Mouse (Mus musculus): ENCODE results near the gene Gpr34.

Gene Gpr34

DNA sequence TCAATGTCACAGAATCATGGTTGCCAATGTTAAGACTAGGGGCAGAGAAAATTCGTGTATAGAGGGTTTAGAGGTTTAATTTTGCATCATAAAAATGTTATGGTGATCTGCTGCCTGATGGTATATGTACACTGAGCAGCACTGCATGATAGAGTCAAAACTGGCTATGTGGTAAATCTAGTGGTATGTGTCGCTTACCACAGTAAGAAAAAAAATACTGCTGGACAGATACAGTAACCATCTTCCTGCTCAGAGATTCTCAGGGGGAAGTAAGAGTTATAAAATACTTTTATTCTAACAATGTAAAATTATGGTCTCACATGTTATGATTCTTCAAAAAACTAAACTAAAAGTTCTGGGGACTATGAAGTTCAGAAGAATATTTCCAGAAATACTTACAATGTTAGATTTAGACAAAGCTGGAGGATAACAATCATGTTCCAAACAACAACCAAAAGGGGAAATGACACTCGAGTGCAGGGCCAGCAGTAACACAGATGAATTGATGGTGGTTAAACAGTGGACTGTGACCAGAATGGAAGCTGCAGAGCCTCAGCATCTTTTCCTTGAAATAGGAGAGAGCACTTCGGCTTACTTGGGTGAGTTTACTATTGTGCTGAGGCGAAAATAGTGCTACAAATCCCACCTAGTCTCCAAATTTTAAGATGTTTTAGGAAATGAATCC lies at the start of gene Gpr34:
Gene Gpr34 (plus strand): TSS at position 491 of the 685 bp plus-strand sequence.
- no peak for DNase-seq (ENCODE audit: low spot score in 2 of 2)

DNA sequence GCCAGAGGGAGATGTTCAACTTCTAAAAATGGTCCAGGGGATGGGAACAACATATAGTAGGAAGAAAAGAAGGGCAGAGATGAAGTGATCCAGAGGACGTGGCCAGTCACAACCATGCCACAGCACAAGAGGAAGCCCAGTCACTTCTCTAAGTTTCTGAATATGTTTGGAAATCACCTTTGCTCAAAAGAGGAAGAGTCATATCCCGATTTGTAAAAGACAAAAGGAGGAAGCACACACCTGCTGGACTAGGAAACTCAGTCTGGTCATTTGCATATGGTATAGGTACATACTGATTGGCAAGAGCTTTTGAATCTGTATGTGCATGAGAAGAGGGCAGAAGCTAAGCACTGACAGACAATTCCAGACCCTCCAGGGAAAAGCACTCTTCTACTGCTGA lies 32.5 kb upstream of the Gpr34 start:
- peak; percentile 36 to 53 for DNase-seq (ENCODE audit: low spot score in 2 of 2)

DNA sequence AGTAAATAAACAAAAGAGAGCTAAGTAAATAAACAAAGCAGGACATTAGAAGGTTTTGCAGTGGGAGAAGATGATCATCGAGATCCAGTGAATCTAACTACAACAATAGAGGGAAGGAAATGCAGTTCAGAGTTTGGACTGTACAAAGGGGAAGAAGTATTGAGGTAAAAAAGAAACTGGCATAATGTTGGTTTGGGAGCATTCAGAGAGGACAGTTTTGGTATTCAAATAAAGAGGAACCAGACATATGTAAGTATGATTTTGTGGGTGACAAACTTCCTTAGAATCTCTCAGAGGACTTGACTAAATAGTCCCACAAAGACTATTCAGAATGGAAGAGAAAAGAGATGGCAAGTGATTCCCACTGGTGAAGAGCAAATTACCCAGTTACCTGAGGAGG lies 31.9 kb upstream of the Gpr34 start:
- peak in 1 of 2 experiments; percentile 32 for DNase-seq (ENCODE audit: low spot score in 2 of 2)

DNA sequence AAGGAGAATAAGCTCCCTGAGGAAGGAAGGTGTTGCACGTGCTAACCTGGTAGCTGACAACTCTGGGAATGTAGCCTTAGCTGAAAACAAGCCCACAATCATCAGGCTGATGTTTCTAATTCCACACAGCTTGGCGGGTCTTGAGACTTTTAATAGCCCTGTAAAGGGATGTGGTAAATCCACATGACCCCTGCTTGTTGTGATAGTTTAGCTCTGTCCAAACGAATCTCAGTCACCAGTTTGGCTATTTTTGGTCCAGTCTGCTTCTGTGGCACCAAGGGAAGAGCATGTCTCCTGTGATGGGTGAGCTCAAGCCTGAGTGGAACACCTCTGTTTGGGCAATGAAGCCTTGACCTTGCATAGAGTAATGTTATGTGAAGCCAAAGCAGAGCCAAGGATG lies 25.1 kb upstream of the Gpr34 start:
- DNase-seq (ENCODE audit: low spot score in 2 of 2): no peak

DNA sequence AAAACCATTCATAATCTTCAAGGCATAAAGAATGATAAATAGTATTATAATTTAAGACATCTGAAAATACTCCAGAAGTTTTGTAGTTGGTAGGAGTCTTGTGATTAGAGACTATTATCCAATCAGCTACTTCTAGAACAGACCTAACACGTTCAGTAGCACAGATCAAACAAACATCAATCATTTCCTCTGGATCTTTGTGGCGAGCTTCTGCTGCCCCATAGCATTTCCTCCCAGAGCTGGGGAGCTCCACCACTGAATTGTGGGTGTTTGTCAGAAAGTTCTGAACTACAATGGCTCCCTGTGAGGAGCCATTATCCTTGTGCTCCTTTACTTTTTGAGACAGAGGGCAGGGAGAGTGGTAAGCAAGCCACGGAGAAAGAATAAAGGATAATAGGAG lies 24.1 kb upstream of the Gpr34 start:
- no peak for DNase-seq (ENCODE audit: low spot score in 2 of 2)

DNA sequence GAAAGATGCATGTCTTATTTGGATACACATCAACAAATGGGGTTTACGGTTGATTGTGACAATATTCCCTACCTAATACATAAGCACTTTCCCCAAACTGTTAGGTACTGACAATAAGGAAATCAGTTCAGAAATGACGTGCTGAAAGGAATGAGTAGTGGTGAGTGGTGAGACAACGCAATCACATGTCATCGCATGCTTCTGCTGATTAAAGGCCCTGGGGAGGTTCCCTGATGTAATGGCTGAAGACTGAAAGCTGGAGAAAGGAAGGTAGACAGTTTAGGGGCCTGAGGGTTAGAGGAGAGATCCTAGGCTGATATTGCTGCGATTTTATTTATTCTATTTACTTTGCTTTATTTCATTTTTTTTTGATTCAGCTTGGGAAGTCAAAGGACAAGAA lies 20.8 kb upstream of the Gpr34 start:
- no peak for DNase-seq (ENCODE audit: low spot score in 2 of 2)

DNA sequence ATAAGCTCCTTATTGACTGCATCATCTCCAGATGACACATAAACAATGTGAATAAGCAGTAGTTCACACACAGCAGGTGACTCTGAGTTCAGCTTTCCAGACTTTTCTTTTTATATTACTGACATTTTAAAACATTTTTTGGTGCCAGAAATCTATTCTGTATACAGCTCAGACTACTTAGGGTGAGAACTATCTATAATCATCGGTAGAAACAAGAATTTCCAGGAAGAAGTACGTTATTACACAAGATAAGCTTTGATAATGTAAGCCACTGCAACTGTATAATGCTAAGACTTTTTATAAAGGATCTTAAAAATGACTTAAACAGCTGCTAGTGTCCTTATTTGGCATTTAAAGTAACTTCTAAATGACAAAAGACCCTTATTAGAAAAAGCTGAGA lies 19.8 kb upstream of the Gpr34 start:
- DNase-seq (ENCODE audit: low spot score in 2 of 2): no peak

DNA sequence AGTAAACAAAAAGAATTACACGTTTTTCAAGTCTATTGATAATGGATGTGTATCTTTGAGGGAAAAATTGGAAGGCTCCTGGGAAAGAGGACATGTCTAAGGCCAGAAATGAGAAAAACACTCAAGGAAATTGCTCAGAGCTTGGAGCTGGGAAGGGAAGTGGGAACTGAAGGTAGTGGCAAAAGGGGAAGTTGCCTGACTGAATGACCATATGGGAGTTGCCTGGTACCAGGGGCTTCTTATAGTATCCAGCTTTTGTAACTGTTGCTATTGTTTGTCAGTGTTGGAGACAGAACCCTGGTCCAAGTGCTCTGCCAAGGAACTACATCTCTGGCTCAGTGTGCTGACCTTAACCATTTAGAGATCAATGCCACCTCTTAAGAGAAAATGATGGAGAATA lies 15.2 kb upstream of the Gpr34 start:
- no peak for DNase-seq (ENCODE audit: low spot score in 2 of 2)

DNA sequence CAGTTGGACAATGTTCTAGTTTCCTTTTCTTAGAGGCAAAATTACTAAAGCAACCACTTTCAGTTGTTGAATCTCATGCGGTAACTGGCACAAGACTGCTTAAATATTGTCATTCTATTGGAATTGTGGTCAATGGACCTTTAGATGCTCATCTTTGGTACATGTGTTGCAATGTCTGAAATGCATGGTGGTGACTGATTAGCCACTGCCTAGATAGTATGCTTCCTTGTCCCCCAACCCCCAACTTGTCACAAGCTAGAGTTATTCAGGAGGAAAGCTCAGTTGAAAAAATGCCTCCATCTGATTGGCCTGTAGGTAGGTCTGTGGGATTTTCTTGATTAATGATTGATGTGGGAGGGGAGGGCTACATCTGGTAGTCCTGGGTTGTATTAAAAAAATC lies 14.6 kb upstream of the Gpr34 start:
- DNase-seq (ENCODE audit: low spot score in 2 of 2): no peak

DNA sequence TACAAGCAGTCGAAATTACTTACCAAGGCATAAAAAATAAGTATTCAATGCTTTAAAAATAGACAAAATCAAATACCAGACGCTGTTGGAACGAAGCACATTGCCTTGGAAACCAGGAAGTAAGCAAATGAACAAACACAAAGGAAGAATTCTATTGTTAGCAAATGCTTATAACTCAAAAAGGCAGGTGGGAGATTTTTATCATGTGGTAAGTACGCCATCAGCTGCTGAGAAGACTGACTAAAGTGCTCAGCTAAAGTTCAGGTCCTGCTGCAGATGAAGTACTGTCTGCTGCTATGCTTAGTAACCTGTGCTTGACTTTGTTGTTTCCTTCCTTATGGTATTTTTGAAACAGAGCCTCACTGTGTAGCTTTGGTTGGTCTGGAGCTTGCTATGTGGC lies 13.4 kb upstream of the Gpr34 start:
- DNase-seq (ENCODE audit: low spot score in 2 of 2): no peak

DNA sequence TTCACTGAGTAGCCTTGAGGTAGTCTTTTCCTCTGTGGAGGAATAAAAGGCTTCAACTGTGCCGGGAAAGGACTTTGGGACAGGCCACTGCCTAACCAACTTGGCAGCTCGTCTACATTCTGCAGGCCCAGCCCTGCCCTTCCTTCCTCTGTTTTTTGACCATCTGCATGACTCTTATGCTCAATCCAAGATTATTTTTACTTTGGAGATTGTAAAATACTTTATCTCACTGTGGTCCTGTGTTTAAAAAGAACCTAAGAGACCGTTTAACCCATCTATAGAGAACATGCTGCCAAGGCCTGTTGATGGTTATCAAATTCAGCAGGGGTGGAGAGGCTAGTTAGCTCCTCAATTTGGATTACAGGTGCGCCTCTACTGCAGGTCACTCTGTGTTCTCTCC lies 10.4 kb upstream of the Gpr34 start:
- DNase-seq (ENCODE audit: low spot score in 2 of 2): no peak

DNA sequence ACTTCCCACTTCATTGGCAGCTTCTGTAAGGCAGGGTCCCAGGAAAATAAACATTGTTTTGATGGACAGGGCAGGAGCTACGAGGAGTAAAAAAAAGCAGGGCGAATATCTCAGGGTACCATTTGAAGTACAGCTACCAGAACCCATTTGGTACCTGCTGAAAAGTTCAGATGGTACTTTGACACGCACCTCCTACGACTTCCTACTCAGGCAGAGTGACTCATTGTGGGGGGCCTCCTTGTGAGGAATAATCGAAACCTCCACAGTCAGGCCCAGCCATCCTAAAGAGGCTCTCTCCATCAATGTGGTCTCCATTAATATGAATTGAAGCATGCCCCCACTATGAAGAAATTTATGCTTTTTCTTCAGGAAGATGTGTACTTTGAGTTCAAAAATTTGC lies 9.2 kb upstream of the Gpr34 start:
- DNase-seq (ENCODE audit: low spot score in 2 of 2): no peak

DNA sequence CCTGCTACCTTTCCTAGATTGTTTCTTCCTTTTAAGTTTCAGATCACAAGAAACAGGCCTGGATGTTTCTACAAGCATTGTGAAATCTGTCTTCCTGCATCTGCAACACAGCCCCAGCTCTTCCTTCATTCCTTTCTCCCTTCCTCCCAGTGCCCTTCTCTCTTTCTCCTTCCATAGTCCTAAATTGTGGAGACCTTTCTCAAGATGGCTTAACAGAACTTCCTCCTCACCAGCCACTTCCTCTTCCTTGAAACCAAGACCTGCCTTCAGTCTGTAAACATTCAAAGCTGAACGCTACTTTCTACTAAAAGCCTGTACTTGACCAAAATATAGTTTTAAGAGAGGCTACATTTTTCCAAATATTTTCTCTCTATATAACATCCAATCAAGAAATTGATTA lies 4.5 kb downstream of the Gpr34 start:
- DNase-seq (ENCODE audit: low spot score in 2 of 2): no peak

DNA sequence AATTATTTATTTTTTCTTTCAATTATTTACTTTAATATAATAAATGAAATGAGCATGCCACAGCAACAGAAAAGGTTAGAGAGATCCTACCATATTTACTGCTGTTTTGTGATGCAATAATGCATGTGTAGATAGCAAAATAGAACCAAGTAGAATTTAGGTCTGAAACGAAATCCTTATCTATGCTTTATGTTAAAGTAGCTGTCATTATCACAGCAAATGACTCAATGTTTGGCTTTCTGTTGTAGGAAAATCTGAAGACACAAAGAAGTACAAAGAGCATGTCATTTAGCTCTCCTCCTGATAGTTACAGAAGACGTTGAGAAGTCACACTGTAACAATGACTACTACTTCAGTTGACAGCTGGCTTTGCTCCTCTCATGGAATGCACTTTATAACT lies 7.0 kb downstream of the Gpr34 start:
- no peak for DNase-seq (ENCODE audit: low spot score in 2 of 2)

DNA sequence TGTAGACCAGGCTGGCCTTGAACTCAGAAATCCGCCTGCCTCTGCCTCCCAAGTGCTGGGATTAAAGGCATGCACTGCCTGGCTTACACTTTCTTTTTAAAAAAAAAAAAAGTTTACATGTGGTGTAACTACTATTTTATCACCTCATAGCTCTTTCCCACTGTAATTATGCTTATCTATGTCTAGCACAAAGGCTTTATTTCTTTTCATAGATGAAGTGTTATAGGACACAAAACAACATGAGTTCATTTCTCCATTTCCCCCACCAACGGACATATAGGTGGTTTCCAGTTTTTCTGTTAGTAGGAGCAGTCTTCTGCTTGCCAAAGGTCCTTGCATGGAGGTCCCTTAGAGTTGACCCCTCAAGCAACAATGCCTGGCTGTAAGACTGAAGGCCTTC lies 20.0 kb downstream of the Gpr34 start:
- no peak for DNase-seq (ENCODE audit: low spot score in 2 of 2)

DNA sequence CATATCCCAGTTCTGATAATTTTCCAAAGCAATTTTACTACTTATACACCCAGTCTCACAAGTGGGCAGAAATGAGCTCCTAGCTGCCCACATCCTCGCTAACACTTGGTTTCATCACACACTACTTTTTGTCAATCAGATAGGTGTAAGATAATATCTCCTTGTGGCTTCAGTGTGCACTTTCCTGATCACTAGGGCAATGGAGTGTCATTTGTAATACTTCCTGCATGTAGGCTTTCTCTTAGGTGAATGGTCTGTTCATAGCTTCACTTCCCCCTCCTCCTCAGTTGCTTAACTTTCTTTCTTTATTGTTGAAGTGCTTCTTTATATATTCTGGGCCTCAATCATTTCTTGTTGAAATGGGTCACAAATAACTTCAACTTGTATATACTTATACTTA lies 20.4 kb downstream of the Gpr34 start:
- DNase-seq (ENCODE audit: low spot score in 2 of 2): no peak

DNA sequence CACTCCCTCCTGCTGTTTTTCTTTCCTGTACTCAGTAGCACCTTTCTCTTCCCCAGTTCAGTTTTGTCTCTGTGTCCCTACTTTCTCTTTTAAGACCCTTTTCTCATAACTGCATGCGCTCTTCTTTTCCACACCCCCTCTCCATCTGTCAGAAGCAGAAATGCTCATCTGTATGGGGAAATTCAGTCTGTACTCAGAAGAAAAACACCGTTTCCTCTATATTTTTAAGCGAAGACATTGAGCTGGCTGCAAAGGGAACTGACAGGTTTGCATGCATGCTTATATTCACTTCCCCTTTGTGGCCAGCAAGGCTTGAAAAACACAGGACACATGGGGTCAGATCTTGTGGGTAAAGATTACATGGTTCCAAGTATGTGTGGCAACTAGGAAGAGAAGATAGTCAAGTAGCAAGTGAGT lies 23.1 kb downstream of the Gpr34 start:
- DNase-seq (ENCODE audit: low spot score in 2 of 2): peak; percentile 74 to 79

DNA sequence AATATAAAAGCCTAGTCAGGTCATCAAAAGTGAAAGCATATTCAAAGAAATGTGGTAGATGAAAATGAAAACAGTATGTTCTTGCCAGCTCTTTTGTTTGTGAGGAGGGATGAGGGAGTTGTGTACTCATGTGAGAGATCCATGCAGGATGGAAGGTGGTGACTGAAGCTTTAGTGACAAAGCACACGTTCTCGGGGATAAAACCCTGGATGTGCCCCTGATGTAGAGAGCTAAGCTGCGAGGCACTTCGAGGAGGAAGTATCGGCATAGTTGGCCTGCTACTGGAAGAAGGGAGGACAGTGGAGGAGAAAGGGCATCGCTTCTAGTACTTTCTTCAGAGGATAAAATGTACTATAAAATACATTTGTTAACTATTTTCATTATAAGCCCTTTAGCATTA lies 24.0 kb downstream of the Gpr34 start:
- DNase-seq (ENCODE audit: low spot score in 2 of 2): no peak

DNA sequence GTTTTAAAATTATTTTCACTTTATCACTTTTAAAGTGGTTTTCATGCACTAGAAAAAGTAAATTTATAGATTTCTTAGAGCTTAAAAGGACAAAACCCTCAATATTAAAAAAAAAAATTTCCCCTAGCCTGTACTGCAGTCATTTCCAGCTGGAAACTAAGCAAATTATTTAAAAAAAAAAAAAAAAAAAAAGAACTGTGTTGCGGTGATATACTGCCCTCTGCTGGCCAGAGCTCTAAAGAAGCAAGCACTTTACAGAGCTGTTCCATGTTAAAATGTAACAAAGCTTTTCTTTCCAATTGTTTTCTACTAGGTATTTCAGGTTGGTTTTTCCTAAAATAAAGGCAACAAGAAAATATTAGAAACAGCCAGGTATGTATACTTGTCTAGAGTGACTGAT lies 24.8 kb downstream of the Gpr34 start:
- DNase-seq (ENCODE audit: low spot score in 2 of 2): peak; percentile 38 to 56

DNA sequence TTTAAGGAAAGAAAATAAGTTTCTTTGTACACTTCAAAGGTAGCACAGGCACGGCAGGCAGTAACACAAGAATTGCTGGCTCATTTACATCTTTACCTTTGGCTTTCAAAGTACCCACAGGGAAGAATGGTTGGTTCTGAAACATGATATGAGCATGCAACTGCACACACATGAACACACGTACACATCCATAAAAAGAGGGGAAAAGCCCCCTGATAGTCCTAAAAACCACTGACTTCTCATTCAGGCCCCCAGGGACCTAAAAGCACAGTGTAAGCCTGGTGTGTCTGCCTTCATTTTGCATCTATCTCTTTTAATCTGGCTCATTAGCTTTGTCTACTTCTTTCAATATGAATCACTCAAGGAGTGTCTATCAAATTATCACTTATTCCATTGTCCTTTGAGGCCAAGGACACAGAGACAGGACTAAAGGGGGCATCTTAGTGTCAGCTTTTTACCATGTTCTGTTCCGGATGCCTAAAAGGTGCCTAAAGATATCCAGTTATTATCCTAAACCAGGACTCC lies 26.8 kb downstream of the Gpr34 start:
- no peak for DNase-seq (ENCODE audit: low spot score in 2 of 2)

DNA sequence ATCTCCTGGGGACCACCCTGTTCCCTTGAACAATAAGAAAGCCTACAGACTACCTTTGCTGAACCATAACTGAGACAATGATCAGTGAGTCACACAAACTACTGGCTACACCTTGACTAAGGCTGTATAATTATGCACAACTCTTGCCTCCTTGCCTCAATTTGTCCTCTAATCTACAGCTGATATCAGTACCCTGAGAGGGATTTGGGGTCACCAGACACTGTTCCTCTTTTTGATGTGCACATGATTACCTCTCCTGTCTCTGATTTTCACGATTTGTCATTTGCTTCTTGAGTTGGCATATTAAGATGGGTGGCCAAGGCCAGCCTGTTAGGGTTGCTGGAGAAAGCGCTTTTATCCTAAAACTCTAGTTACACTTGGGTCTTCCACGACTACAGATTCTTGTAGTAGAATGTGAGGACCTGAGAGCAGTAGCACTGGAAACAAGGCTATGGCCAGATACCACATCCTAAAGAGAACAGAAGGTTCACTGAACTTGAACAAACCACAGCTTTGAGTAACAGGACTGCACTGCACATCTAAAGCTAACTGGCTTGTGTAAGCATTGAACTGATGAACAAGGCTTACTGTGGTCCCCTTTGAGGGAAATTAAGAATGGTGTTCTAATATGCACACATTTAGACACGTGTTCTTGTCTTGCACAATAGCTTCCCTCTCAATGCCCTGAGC lies 27.5 kb downstream of the Gpr34 start:
- peak; percentile 46 for DNase-seq (ENCODE audit: low spot score in 2 of 2)

DNA sequence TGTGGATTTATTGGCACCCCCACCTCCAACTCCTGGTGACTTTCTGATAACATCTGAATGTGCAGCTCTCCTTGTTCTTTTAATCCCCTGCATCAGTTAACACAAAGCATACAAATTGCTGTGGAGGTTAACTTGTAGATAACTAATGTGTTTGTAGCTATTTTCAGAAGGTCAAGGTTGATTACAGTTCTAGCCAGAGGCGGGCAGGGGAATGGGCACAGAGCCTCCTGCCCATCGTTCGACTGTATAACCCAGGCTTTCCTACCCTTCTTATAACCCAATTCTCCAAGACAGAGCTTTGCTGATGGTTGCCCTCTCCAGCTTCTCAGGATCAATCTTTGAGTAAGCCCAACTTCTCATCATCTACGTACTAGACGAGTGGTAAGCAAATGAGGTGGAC lies 29.2 kb downstream of the Gpr34 start, which contains the start of gene Gpr82:
Gene Gpr82 (plus strand): TSS at position 301 of the 400 bp plus-strand sequence.
- no peak for DNase-seq (ENCODE audit: low spot score in 2 of 2)

DNA sequence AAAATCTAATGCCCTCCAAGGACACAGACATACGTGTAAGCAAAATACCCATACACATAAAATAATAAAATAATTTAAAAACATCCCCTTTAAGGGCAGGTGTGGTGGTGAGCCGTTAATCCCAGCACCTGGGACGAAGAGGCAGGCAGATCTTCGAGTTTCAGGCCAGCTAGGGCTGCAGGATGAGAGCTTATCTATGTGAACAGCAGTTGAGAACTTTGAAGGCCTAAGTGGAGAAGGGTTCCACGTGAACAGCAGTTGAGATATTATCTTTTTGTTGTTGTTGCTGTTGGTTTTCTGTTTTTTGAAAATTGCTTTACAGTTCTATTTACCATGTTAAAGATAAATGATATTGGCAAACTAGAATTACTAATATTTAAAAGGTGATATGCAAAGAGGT lies 37.0 kb downstream of the Gpr34 start:
- no peak for DNase-seq (ENCODE audit: low spot score in 2 of 2)

Data from spleen, postnatal 36 days (tissue).